Mouse (Mus musculus) liver, embryonic 15.5 days (tissue): Measurements from ENCODE around the gene Gabrg2. TPM values are rescaled to one million over a fixed set of nuclear protein-coding genes. Genes with fewer than 3 reads are reported as not detected.

ENCODE experiments used
- ATAC-seq: fragments of 200-750 bp; cut with Nextera tagmentation; 2 replicates; pipeline ENCODE4 v1.8.0; 2017; ENCODE audit warnings: moderate number of reproducible peaks, mild to moderate bottlenecking, moderate library complexity; ENCODE audit not compliant: insufficient read depth
- H3K27ac ChIP-seq: fragments of 300-500 bp; sonication (generic); replicated peaks from 2 replicates; pipeline ENCODE4 v1.5.1; 2015; ENCODE audit warnings: mild to moderate bottlenecking, inconsistent platforms
- H3K27me3 ChIP-seq: fragments of 300-500 bp; sonication (generic); 2 replicates; pipeline ENCODE4 v1.6.1; 2015; ENCODE audit warnings: mild to moderate bottlenecking, inconsistent platforms
- H3K36me3 ChIP-seq: fragments of 300-500 bp; sonication (generic); replicated peaks from 2 replicates; pipeline ENCODE4 v1.6.1; 2015; ENCODE audit warnings: moderate library complexity, mild to moderate bottlenecking, inconsistent platforms
- H3K4me1 ChIP-seq: fragments of 300-500 bp; sonication (generic); replicated peaks from 2 replicates; pipeline ENCODE4 v1.6.1; 2015; ENCODE audit warnings: inconsistent platforms
- H3K4me2 ChIP-seq: fragments of 300-500 bp; sonication (generic); 2 replicates; pipeline ENCODE4 v1.6.1; 2015; ENCODE audit warnings: moderate library complexity, mild to moderate bottlenecking, inconsistent platforms
- H3K4me3 ChIP-seq: fragments of 300-500 bp; sonication (generic); replicated peaks from 2 replicates; pipeline ENCODE4 v1.5.1; 2015; ENCODE audit warnings: mild to moderate bottlenecking, inconsistent platforms
- H3K9ac ChIP-seq: fragments of 300-500 bp; sonication (generic); 2 replicates; pipeline ENCODE4 v1.6.1; 2015; ENCODE audit warnings: moderate library complexity, mild to moderate bottlenecking, inconsistent platforms
- H3K9me3 ChIP-seq: fragments of 300-500 bp; sonication (generic); replicated peaks from 2 replicates; pipeline ENCODE4 v1.6.1; 2016; ENCODE audit warnings: inconsistent platforms
- WGBS: fragments of 180-500 bp; shearing (Covaris S2); methylation state at CpG from one replicate; pipeline ENCODE4 v1.1.7; 2015; ENCODE audit warnings: mixed read lengths; ENCODE audit not compliant: insufficient replicate concordance; 5-methylcytosine and 5-hydroxymethylcytosine counted together
- polyA plus RNA-seq: library from polyadenylated mRNA; unstranded; fragments of >200 nt; fragmentation: Nextera tagmentation; extraction: Ambion mirVana; gene quantifications from 2 replicates; pipeline ENCODE4 v1.2.1, GENCODE M21; 2015

Gene Gabrg2
- polyA plus RNA-seq, 1 experiment from 2014 or later, result 0.02 TPM

- WGBS, result 68% methylated on average over 2 of the region's 2 CpGs
- H3K9ac ChIP-seq, result no peak overlapping the region
- no peaks in the 10 kb centered on the region for H3K9me3 ChIP-seq
- no peaks in the 10 kb centered on the region for H3K27me3 ChIP-seq
- no peak overlapping the region for H3K27ac ChIP-seq
- no peaks in the 10 kb centered on the region for H3K36me3 ChIP-seq
- no peaks in the 10 kb centered on the region for H3K4me1 ChIP-seq
- no peak overlapping the region for H3K4me3 ChIP-seq
- no peak overlapping the region for H3K4me2 ChIP-seq
- ATAC-seq, result no peak
These were observed 97.0 kb downstream of the Gabrg2 start for GRCm38 (mm10) chr11:41903661-41904060.

Other genes starting within 250 kb of the Gabrg2 start
- 0.03 and 0.12 TPM in 2 replicates for gene Gabra1, start 182.1 kb upstream of the Gabrg2 start, polyA plus RNA-seq